Mouse (Mus musculus) frontal cortex, adult 2 months (tissue): Measurements from ENCODE around the gene Pard6a. TPM values are rescaled to one million over a fixed set of nuclear protein-coding genes. Genes with fewer than 3 reads are reported as not detected.

ENCODE experiments used
- DNase-seq, 2 experiments: peaks; one replicate each; pipeline ENCODE4 v3.0.0; 2022; ENCODE audit warnings: low spot score in 1 of 2; ENCODE audit errors: extremely low spot score in 1 of 2
- polyA plus RNA-seq: library from polyadenylated mRNA; depleted of rRNA; stranded (reverse); fragments of >200 nt; gene quantifications from 2 replicates; pipeline ENCODE4 v1.2.3, GENCODE M21; 2012; rRNA removed

Gene Pard6a
- 49.5 and 57.0 TPM in 2 replicates for polyA plus RNA-seq

DNA sequence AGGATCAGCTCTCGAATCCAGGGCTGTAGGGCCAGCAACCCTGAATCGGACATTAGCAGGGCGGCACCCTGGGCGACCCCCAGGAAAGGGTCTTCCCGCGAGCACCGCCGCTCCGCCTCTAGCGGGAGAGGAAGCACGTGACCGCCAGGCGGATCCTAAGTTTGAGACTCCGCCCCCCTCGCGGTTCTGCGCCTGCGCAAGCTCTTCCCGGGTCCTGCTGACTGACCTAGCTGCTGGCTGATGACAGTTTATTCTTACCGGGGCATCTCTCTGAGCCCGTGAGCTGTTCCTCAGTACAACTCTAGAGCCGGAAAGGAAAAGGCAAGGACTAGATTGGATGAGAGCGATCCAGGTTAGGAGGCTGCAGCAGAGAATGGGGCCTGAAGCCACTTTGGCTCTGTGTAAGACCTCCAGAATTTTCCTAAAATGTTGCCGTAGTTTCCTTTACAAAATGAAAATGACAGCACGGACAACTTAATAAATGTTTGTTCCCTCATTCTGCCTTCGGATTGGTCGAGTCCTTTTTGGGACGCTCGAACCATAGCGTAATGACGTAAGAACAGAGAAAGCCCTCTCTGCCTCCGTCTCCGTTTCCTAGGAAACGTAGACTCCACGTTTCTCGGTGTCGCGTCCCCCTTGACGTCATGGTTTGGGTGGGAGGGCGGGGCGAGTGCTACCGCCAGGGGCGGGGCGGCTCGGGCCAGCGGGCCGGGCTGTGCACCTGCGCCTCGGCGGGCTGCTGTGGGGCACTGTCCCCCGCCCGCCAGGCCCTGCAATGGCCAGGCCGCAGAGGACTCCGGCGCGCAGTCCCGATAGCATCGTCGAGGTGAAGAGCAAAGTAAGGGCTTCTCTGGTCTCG lies at the start of gene Pard6a, which contains the start of gene Acd:
Gene Pard6a (plus strand): TSS at position 183 of the 859 bp plus-strand sequence.
Gene Acd (minus strand): TSS at position 137 of the 859 bp plus-strand sequence.
- DNase-seq, result peak; percentile 87 to 97

DNA sequence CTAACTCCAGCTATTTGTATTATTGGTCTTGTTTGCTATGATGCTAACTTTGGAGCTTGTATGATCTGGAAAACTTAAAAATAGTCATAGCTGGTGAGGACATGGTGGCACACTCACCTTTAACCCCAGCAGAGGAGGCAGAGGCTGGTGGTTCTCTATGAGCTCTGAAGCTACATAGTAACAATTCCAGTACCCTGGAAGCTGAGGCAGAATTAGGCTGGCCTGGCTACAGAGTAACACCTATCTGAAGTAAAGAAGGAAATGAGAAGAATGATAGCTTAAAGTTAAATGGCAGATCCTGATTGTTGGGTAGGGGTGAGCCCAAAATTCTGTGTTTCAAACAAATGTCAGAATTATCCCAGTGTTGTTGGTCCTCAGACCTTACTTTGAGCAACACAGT lies 43.3 kb upstream of the Pard6a start:
- no peak for DNase-seq

DNA sequence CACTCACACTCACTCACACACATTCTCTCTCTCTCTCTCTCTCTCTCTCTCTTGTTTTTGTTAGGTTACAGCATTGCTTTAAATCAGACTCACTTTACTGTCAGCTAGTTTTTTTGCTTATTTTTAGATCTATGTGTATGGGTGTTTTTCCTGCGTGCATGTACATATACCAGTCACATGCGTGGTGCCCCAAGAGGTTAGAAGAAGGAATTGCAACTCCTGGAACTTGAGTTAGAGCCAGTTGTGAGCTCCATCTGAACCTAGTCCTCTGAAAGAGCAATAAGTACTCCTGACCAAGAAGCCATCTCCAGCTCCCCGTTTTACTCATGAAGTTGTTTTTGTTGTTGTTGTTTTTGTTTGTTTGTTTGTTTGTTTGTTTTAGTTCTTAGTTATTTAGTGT lies 39.8 kb upstream of the Pard6a start:
- peak in 1 of 2 experiments; percentile 38 for DNase-seq

DNA sequence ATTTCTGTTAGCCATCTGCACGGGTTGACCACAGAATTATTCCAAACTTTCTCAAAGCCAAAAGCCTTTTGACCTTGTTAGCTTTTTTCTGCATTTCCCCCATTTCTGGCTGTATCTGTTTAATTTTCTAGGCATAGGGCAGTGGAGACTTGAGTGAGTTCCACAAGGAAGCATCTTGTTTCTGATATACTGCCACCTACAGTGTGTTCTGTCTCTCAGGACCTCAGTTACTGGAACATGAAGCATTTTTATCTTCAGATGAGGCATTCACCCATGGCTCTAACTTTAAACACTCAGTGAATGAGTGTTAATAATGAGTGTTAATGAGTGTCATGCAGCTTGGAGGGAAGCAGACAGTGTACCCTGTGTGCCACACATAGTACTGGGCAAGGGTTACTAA lies 23.1 kb upstream of the Pard6a start:
- DNase-seq, result no peak

DNA sequence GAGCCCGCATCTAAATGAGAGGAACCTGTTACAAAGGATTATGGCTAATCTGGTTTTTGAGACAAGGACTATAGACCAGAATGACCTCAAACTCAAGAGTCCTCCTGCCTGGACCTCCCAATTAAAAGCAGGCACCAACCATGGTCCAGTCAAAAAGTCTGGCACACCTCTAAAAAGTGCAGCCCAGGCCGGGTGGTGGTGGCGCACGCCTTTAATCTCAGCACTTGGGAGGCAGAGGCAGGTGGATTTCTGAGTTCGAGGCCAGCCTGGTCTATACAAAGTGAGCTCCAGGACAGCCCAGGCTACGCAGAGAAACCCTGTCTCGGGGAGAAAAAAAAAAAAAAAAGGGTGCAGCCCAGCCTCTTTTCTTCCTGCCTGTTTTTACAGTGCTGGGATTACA lies 15.6 kb upstream of the Pard6a start:
- DNase-seq, result no peak

DNA sequence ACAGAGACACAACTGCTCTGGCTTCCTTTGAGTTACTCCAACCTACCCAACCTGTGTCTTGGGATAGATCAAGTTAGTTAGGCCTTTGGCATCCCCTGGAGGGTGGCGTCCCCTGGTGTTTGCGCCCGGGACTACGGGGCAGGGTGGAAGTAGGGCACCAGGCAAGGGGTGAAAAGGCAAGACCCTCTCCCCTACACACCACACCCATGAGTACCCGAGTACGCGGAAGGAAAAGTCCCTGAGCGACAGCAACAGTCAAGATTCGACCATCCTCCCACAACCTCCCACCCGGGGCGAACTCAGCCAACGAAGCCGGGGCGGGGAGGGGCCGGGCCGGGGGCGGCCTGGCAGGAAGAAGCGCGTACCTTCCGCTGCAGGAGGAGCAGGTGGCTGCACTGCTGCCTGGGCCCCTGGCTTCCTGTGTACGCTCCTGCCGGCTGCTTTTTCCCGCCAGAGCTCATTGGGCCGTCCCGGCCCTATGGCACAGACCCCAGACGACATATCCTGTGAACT lies 15.1 kb upstream of the Pard6a start, which contains the start of gene Carmil2:
Gene Carmil2 (plus strand): TSS at position 479 of the 513 bp plus-strand sequence.
- no peak for DNase-seq

DNA sequence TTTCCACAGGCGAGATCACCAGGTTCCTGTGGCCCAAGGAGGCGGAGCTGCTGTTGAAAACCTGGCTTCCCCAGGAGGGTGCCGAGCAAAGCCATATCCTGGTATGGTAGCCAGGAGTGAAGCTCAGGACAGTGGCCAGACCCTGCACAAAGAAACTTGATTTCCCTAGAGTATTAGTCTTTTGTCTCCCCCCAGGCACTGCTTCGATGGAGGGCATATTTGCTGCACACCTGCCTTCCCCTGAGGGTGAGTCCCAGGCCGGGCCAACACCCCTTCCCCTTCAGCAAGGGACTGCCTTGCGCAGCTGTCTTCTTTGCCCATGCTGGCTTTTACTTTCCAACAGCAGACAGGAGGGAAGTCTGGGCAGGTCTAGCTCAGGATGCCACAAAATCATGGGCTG lies 14.4 kb upstream of the Pard6a start:
- DNase-seq, result no peak

DNA sequence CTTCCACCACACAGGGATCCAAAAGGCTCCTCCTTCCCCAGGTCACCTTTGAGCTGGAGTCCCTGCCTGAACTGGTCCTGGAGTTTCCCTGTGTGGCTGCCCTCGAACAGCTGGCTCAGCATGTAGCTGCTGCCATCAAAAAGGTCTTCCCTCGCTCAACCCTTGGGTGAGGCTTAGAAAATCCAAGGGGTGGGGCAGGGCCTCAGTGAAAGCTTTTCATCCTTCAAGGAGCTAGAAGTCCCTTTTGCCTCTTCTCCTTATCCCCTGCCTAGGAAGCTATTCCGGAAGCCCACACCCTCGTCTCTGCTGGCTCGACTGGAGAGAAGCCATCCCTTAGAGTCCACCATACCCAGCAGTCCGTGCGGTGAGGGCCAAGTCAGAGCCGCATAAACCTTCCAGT lies 13.4 kb upstream of the Pard6a start:
- no peak for DNase-seq

DNA sequence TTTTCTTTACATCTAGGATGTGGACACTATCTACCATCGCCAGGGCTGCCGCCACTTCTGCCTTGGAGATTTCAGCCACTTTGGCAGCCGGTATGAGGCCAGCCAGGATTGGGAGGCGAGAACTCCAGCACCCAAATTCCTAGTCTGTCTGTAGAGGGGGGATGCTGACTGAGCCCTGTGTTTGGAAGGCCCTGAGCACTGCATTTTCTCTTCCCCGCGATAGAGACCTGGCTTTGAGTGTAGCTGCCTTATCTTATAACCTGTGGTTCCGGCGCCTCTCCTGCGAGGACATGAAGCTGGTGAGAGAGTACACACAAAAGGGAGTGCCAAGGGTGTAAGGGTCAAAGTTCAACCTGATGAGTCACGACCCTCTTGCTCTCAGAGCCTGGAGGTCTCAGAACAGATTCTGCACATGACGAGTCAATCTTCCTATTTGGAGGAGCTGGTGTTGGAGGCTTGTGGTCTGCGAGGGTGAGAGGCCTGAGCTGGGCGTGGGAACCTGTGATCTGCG lies 12.7 kb upstream of the Pard6a start:
- no peak for DNase-seq

DNA sequence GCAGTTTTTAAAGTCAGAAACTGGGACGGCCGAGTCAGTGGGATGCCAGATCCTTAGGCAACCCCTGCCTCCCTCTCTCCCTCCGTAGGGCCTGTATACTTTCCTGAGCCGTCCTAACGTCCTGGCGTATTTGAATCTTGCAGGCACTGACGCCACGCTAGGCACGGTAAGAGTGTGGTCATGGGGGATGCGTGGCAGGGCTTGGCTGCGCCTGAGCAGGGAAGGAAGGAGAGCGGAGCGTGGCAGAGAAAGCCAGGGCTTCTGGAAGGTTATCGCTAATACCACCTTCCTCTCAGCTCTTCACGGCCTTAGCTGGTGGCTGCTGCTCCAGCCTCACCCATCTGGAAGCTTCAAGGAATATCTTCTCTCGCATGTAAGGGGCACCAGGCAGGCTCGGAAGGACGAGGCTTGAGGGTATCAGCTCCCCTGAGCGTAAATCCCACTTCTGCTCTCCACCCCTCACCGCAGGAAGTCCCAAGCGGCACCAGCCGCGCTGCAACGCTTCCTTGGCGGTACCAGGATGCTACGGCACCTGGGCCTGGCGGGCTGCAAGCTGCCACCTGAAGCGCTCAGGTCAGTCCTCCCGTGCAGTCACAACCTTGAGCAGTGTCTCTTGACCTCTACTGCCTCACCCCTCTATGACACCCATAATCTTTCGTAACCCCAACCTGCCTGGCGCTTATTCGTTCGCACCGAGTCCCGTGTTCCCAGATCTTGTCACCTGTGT lies 11.5 kb upstream of the Pard6a start:
- DNase-seq, result no peak

DNA sequence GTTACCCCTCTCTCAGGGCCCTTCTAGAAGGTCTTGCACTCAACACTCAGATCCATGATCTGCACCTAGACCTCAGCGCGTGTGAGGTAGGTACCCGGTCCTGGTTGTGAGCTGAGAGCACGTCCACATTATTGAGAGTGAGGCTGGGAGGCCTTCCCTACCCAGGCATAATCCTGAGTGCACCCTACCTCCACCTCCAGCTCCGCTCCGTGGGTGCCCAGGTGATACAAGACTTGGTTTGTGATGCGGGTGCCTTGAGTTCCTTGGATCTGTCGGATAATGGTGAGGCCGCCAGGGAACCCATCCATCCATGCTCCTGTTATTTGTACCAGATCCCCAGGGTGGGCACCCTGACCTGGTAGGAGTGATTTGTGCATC lies 11.0 kb upstream of the Pard6a start:
- DNase-seq, result no peak

DNA sequence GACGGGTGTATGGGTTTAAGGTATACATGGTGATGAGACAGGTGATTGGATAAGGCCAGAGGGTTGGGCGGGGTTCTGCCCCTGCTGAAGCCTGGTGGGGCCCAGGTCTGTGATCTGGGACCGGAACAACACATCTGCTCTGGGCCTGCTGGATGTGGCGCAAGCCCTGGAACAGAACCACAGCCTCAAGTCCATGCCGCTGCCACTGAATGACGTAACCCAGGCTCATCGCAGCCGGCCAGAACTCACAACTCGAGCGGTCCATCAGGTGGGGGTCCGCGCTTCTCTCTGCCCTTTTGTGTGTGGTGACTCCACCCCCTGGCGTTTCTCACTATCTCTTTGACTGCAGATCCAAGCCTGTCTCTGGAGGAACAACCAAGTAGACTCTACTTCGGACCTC lies 10.0 kb upstream of the Pard6a start:
- DNase-seq, result no peak

DNA sequence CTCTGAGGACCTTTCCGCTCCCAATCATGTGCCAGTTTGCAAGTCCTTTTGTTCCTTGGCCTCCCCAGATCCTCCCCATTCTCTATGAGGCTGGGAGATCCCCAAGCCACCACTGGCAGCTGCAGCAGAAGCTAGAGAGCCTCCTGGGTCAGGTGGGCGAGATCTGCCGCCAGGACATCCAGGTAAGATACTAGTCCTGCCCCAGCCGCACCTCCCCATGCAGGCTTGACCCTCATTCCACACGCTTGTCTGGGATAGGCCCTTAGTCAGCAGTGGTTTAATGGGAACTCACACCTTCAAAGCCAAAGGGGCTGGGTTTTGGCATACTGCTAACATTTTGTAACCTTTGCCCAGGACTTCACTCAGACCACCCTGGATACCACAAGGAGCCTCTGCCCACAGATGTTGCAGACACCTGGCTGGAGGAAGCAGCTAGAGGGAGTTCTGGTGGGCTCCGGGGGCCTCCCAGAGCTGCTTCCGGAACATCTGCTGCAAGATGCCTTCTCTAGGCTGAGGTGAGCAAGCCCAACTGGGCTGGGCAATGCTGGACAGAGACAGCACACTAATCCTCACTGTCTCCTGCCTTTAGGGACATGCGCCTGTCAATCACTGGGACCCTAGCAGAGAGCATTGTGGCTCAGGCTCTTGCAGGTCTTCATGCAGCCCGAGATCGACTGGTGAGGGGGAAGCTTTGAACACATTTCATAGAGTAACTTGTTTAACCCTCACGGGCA lies 8.3 kb upstream of the Pard6a start:
- no peak for DNase-seq

DNA sequence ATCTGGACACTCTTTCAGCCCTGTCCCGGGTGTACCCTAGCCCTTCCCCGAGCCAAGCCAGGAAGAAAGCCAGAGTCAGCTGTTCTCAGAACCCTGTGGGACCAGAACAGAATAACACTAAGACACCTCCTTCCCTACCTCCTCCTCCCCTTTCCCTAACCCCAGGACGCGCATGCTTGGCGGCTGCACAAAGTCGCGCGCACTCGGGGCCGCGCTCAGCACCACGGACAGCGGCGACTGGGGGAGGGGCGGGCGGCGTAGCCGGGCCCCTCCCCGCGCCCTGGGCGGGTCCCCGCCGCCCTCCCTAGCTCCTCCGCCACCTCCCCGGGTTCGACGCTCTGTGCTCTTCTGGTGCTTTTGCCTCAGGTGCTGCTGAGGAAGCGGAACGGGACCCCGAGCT lies 7.3 kb upstream of the Pard6a start:
- DNase-seq, result peak in 1 of 2 experiments; percentile 85

DNA sequence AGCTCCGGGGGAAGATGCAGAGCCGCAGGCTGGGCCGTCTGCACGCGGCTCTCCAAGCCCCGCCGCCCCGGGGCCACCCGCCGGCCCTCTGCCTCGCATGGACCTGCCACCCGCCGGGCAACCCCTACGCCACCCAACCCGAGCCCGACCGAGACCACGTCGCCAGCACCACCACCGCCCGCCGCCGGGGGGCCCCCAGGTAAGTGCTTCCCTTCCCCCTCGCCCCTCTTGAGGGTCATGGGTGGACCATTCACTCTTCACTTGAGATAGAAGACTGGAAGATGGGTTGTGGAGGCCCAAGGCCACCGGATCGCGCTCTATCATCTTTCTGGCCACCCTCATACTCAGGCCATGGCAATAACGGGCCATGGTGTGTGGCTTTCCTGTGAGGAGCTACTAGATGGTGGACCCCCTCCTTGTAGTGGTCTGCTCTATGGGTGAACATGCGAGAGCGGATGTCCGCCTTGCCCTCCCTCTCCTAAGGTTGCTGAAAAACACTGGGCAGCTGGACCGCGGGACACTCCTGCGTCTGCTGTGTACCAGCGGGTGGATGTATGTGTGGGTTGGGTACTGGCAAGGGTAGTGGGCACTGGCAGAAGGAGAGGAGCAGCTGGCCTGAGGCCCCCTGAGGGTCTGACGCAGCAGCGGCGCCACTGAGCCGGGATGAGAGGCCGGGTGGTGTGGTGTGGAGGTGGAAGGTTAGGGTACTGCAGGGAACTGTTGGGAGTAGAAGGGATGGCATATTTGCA lies 6.7 kb upstream of the Pard6a start:
- peak in 1 of 2 experiments; percentile 47 for DNase-seq

DNA sequence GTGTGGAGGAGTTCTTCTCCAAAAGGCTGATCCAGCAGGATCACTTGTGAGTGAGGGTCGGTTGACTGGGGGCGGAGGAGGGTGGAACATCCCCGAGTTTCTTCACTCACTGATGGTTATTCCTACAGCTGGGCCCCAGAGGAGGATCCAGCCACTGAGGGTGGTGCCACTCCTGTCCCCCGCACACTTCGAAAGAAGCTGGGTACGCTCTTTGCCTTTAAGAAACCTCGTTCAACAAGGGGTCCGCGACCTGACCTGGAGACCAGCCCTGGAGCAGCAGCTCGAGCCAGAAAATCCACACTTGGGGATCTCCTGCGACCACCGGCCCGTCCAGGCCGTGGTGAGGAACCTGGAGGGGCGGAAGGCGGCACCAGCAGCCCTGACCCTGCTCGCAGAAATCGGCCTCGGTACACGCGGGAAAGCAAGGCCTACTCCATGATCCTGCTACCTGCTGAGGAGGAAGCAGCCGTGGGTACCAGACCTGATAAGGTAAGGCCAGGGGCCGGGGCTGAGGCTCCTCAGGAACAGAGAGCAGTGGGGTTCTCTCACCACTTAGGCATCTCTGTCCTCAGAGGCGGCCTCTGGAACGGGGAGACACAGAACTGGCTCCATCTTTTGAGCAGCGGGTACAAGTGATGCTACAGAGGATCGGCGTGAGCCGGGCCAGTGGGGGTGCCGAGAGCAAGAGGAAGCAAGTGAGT lies 5.7 kb upstream of the Pard6a start:
- DNase-seq, result no peak

DNA sequence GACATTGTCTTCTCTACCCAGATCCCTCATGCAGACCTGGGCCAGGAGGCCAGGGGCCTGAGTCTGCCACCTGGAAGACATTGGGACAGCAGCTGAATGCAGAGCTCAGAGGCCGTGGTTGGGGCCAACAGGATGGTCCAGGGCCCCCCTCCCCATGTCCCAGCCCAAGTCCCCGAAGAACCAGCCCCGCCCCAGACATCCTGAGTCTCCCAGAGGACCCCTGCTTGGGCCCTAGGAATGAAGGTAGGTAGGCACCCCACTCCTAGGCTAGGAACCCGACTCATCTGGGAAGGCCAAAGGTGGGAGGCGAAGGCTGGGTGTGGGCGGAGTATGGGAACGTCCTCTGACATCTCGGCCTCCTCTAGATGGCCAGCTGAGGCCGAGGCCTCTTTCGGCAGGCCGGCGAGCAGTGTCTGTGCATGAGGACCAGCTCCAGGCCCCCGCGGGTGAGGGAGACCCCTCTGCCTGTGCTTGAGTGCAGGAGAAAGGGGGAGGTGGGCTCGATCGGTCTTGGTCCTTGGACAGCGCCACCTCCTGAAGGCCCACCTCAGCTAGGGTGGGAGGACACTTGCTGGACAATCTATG lies 3.7 kb upstream of the Pard6a start:
- DNase-seq, result no peak

DNA sequence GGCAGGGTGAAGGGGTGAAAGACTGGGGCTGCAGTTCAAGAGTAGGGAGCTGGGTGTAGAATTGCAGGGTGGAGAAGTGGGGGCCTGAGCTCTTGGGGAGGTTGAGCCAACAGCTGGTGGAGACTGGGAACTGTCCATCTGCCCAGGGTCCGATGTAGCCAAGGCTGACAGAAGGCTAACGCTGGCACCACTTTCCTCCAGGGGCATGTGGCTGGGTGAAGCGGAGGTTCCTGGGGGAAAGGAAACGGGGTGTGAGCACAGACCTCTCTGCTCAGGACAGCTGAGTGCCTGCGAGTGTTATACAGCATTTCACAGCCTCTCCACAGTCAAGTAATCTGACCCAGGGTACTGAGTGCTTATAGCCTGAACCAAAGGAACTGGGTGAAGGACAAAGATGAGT lies 2.2 kb upstream of the Pard6a start:
- no peak for DNase-seq
